Mouse (Mus musculus) neural tube, embryonic 11.5 days (tissue): ENCODE measurements at regions not wholly inside any gene's neighbourhood (a gene's known extent, or its start where the extent isn't known, plus 50 kb on each side); places are given as distances from the start of the nearest gene placed in this dataset.
A peak's percentile ranks its signal among the peaks of the same experiment; 100 is the strongest.

Source experiments
- ATAC-seq: fragments of 200-750 bp; cut with Nextera tagmentation; 2 replicates; pipeline ENCODE4 v1.8.0; 2017; ENCODE audit warnings: moderate number of reproducible peaks, mild to moderate bottlenecking, moderate TSS enrichment, moderate library complexity; ENCODE audit not compliant: insufficient read depth, low FRiP score, low TSS enrichment
- DNase-seq: peaks from one replicate; pipeline ENCODE4 v3.0.0-alpha.2; 2015; ENCODE audit warnings: low spot score
- H3K27ac ChIP-seq: fragments of 300-500 bp; sonication (generic); 2 replicates; pipeline ENCODE4 v1.5.1; 2014; ENCODE audit warnings: low read depth, mild to moderate bottlenecking, low read length
- H3K27me3 ChIP-seq: fragments of 300-500 bp; sonication (generic); 2 replicates; pipeline ENCODE4 v1.6.1; 2014; ENCODE audit warnings: mild to moderate bottlenecking, low read length, mixed read lengths; ENCODE audit not compliant: control insufficient read depth, insufficient read depth
- H3K36me3 ChIP-seq: fragments of 300-500 bp; sonication (generic); 2 replicates; pipeline ENCODE4 v1.6.1; 2014; ENCODE audit warnings: mild to moderate bottlenecking, low read length, moderate library complexity, mixed read lengths; ENCODE audit not compliant: control insufficient read depth, insufficient read depth
- H3K4me1 ChIP-seq: fragments of 300-500 bp; sonication (generic); 2 replicates; pipeline ENCODE4 v1.6.1; 2014; ENCODE audit warnings: low read length, mixed read lengths; ENCODE audit not compliant: control insufficient read depth, insufficient read depth
- H3K4me2 ChIP-seq: fragments of 300-500 bp; sonication (generic); 2 replicates; pipeline ENCODE4 v1.6.1; 2014; ENCODE audit warnings: low read depth, mild to moderate bottlenecking, moderate library complexity
- H3K4me3 ChIP-seq: fragments of 300-500 bp; sonication (generic); 2 replicates; pipeline ENCODE4 v1.5.1; 2014; ENCODE audit warnings: low read depth, low read length
- H3K9ac ChIP-seq: fragments of 300-500 bp; sonication (generic); 2 replicates; pipeline ENCODE4 v1.6.1; 2014; ENCODE audit warnings: mild to moderate bottlenecking, low read length
- H3K9me3 ChIP-seq: fragments of 300-500 bp; sonication (generic); 2 replicates; pipeline ENCODE4 v1.6.1; 2016; ENCODE audit warnings: low read length; ENCODE audit not compliant: control insufficient read depth
- WGBS: fragments of 180-500 bp; shearing (Covaris S2); extraction: QIAGEN DNeasy Blood & Tissue Kit; methylation state at CpG from one replicate; pipeline ENCODE4 v1.1.7; 2014; 5-methylcytosine and 5-hydroxymethylcytosine counted together

DNA sequence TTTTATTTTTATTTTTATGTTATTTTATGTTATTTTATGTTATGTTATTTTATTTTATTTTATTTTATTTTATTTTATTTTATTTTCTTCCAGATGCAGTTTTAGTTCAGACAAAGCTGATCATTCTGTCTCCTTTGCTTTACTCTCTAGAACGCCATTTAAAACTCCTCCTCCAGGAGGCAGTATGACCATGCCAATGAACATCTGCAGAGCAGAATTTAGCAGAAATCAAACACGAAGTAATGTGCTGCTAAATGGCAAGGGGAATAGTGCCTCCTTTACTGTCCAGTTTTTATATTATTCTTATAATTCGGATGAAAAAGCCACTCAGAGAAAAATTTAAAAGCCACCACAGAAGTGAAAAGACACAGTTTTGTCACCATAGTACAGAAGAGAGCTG, 1059.1 kb downstream of the 9330182O14Rik start:
- no peaks in the 10 kb centered on the region for H3K4me1 ChIP-seq
- 35% methylated on average over 3 of the region's 3 CpGs for WGBS
- no peak overlapping the region for H3K9ac ChIP-seq
- H3K4me2 ChIP-seq, result no peak overlapping the region
- DNase-seq (no peak), ATAC-seq (0 out of 2 replicates have a peak, but pooled peaks have one; percentile 69)
- no peaks in the 10 kb centered on the region for H3K36me3 ChIP-seq
- H3K4me3 ChIP-seq, result no peak overlapping the region
- H3K27me3 ChIP-seq, result no peaks in the 10 kb centered on the region
- no peak overlapping the region for H3K27ac ChIP-seq
- no peaks in the 10 kb centered on the region for H3K9me3 ChIP-seq

DNA sequence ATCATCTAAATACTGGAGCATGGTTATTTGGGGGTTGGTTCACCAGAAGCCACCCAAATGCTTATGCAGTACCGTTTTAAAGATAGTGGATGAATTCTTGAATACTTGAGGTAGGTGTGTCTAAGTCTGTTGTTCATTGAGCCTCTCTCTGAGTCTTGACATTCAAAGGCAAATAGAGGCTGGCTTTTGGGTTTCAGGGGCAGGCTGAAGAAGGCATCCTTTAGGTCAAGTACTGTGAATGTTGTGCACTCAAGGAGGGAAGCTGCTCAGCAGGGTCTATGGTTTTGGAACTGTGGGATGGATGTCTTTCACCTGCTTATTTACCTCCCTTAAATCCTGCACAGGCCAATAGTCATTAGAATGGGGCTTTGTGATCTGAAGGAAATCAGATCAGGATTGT, 1089.6 kb downstream of the 9330182O14Rik start:
- DNase-seq (no peak), ATAC-seq (no peak)
- no peak overlapping the region for H3K9ac ChIP-seq
- WGBS, result 78% methylated on average over 1 of the region's 1 CpGs
- no peaks in the 10 kb centered on the region for H3K27me3 ChIP-seq
- no peaks in the 10 kb centered on the region for H3K9me3 ChIP-seq
- no peak overlapping the region for H3K4me3 ChIP-seq
- H3K4me1 ChIP-seq, result no peaks in the 10 kb centered on the region
- H3K4me2 ChIP-seq, result no peak overlapping the region
- no peaks in the 10 kb centered on the region for H3K36me3 ChIP-seq
- no peak overlapping the region for H3K27ac ChIP-seq

DNA sequence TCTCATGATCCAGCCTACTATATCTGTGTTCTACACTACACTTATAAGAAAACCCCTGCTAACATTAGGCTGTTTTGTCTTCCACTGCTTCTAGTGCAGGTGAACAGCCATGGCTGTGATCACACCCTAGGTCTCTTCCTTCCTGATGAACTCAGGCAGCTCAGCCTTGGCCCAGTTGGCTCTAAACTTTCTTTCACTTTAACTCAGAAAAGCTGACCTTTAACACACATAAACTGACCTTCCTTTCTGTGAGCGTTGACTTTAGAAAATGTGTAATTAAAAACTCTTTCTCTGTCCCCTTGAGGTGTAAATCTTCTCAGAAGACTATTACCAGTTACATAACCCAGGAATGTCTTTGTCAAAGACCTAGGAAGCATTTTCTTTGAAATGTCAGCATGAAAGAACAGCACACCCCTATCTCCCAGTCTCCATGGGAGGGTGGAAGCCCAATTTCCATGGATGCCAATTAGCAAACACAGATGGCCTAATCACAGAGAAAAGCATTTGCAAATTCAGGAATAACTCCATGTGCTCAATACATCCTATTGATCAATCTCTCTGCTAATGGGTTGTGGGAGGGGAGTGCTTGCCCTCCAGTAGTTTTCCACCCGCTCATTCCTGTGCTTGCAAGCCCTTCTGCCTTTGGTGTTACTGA, 1098.4 kb downstream of the 9330182O14Rik start:
- no peak for ATAC-seq

More for the DNA sequence above, 1098.4 kb downstream of the 9330182O14Rik start:
- 32% methylated on average over 2 of the region's 2 CpGs for WGBS
- H3K9me3 ChIP-seq, result no peaks in the 10 kb centered on the region
- H3K4me3 ChIP-seq, result no peak overlapping the region
- DNase-seq, result no peak
- H3K9ac ChIP-seq, result no peak overlapping the region
- H3K27ac ChIP-seq, result no peak overlapping the region
- no peaks in the 10 kb centered on the region for H3K27me3 ChIP-seq
- no peaks in the 10 kb centered on the region for H3K4me1 ChIP-seq
- H3K4me2 ChIP-seq, result no peak overlapping the region
- no peaks in the 10 kb centered on the region for H3K36me3 ChIP-seq
